Mouse (Mus musculus) lung, postnatal 4 days (tissue): ENCODE measurements around the gene Lbh.

Experiments
- DNase-seq, 2 experiments: peaks; one replicate each; pipeline ENCODE4 v3.0.0; 2021

The Lbh gene

GRCm38 (mm10) chr17:72918053-72918452 lies at the start of gene Lbh:
Gene Lbh, plus strand, starts transcription at chr17:72918305.
- peak; percentile 96 for DNase-seq

- DNase-seq: no peak
These were observed 39.1 kb upstream of the Lbh start for GRCm38 (mm10) chr17:72878979-72879378.

- no peak for DNase-seq
These were observed 37.9 kb upstream of the Lbh start for GRCm38 (mm10) chr17:72880156-72880555.

- no peak for DNase-seq
These were observed 37.1 kb upstream of the Lbh start for GRCm38 (mm10) chr17:72881051-72881450.

GRCm38 (mm10) chr17:72881804-72882203 lies 36.3 kb upstream of the Lbh start:
- no peak for DNase-seq

GRCm38 (mm10) chr17:72889556-72890397 lies 28.3 kb upstream of the Lbh start:
- DNase-seq: peak in 1 of 2 experiments; percentile 76

- DNase-seq: no peak
These were observed 27.7 kb upstream of the Lbh start for GRCm38 (mm10) chr17:72890398-72890898.

GRCm38 (mm10) chr17:72891556-72891955 lies 26.5 kb upstream of the Lbh start:
- DNase-seq: no peak

GRCm38 (mm10) chr17:72895506-72895905 lies 22.6 kb upstream of the Lbh start:
- no peak for DNase-seq

GRCm38 (mm10) chr17:72897076-72897475 lies 21.0 kb upstream of the Lbh start:
- DNase-seq: no peak

- no peak for DNase-seq
These were observed 20.1 kb upstream of the Lbh start for GRCm38 (mm10) chr17:72897961-72898360.

GRCm38 (mm10) chr17:72898775-72899174 lies 19.3 kb upstream of the Lbh start:
- peak in 1 of 2 experiments; percentile 3 for DNase-seq

- no peak for DNase-seq
These were observed 17.1 kb upstream of the Lbh start for GRCm38 (mm10) chr17:72901021-72901420.

- DNase-seq: no peak
These were observed 16.4 kb upstream of the Lbh start for GRCm38 (mm10) chr17:72901705-72902104.

GRCm38 (mm10) chr17:72903321-72903720 lies 14.8 kb upstream of the Lbh start:
- DNase-seq: peak in 1 of 2 experiments; percentile 3

- peak in 1 of 2 experiments; percentile 6 for DNase-seq
These were observed 14.1 kb upstream of the Lbh start for GRCm38 (mm10) chr17:72903921-72904421.

GRCm38 (mm10) chr17:72904873-72905272 lies 13.2 kb upstream of the Lbh start:
- DNase-seq: peak in 1 of 2 experiments; percentile 2

GRCm38 (mm10) chr17:72906231-72906896 lies 11.7 kb upstream of the Lbh start:
- peak in 1 of 2 experiments; percentile 2 for DNase-seq

GRCm38 (mm10) chr17:72907211-72907610 lies 10.9 kb upstream of the Lbh start:
- no peak for DNase-seq

- peak in 1 of 2 experiments; percentile 2 for DNase-seq
These were observed 10.3 kb upstream of the Lbh start for GRCm38 (mm10) chr17:72907777-72908176.

GRCm38 (mm10) chr17:72908561-72908960 lies 9.5 kb upstream of the Lbh start:
- DNase-seq: peak; percentile 3 to 12

GRCm38 (mm10) chr17:72909061-72909852 lies 8.8 kb upstream of the Lbh start:
- peak; percentile 2 to 19 for DNase-seq

- DNase-seq: peak in 1 of 2 experiments; percentile 11
These were observed 6.8 kb upstream of the Lbh start for GRCm38 (mm10) chr17:72911283-72911682.
